Mouse (Mus musculus) liver, embryonic 11.5 days (tissue): ENCODE data around the gene Bcl3. TPM values are rescaled to one million over a fixed set of nuclear protein-coding genes. Genes with fewer than 3 reads are reported as not detected.

Experiments used
- ATAC-seq: fragments of 200-750 bp; cut with Nextera tagmentation; replicated peaks from 2 replicates; pipeline ENCODE4 v1.8.0; 2017; ENCODE audit warnings: moderate number of reproducible peaks, mild to moderate bottlenecking, moderate TSS enrichment, moderate library complexity; ENCODE audit not compliant: low FRiP score
- DNase-seq: peaks from one replicate; pipeline ENCODE4 v3.0.0-alpha.2; 2017; ENCODE audit warnings: low spot score
- H3K27ac ChIP-seq: fragments of 300-500 bp; sonication (generic); 2 replicates; pipeline ENCODE4 v1.5.1; 2014; ENCODE audit warnings: mild to moderate bottlenecking, low read depth, low read length, control low read depth
- H3K27me3 ChIP-seq: fragments of 300-500 bp; sonication (generic); replicated peaks from 2 replicates; pipeline ENCODE4 v1.6.1; 2014; ENCODE audit warnings: low read length, mixed read lengths; ENCODE audit not compliant: control insufficient read depth, insufficient read depth
- H3K36me3 ChIP-seq: fragments of 300-500 bp; sonication (generic); 2 replicates; pipeline ENCODE4 v1.6.1; 2014; ENCODE audit warnings: mild to moderate bottlenecking, low read length, moderate library complexity, mixed read lengths; ENCODE audit not compliant: control insufficient read depth, insufficient read depth
- H3K4me1 ChIP-seq: fragments of 300-500 bp; sonication (generic); replicated peaks from 2 replicates; pipeline ENCODE4 v1.6.1; 2014; ENCODE audit warnings: low read length, mixed read lengths; ENCODE audit not compliant: control insufficient read depth, insufficient read depth
- H3K4me2 ChIP-seq: fragments of 300-500 bp; sonication (generic); 2 replicates; pipeline ENCODE4 v1.6.1; 2014; ENCODE audit warnings: mild to moderate bottlenecking, control low read depth, moderate library complexity
- H3K4me3 ChIP-seq: fragments of 300-500 bp; sonication (generic); 2 replicates; pipeline ENCODE4 v1.5.1; 2014; ENCODE audit warnings: low read depth, low read length, control low read depth
- H3K9ac ChIP-seq: fragments of 300-500 bp; sonication (generic); 2 replicates; pipeline ENCODE4 v1.6.1; 2014; ENCODE audit warnings: low read depth, low read length, control low read depth
- H3K9me3 ChIP-seq: fragments of 300-500 bp; sonication (generic); 2 replicates; pipeline ENCODE4 v1.6.1; 2016; ENCODE audit warnings: low read length, inconsistent platforms, mixed read lengths; ENCODE audit not compliant: control insufficient read depth
- WGBS: fragments of 180-500 bp; shearing (Covaris S2); extraction: QIAGEN DNeasy Blood & Tissue Kit; methylation state at CpG from one replicate; pipeline ENCODE4 v1.1.7; 2014; 5-methylcytosine and 5-hydroxymethylcytosine counted together
- polyA plus RNA-seq: library from polyadenylated mRNA; unstranded; fragments of >200 nt; fragmentation: Nextera tagmentation; extraction: Ambion mirVana; gene quantifications from 2 replicates; pipeline ENCODE4 v1.2.1, GENCODE M21; 2014

Gene Bcl3
- polyA plus RNA-seq, 1 experiment from 2014 or later = 5.4 TPM

DNA sequence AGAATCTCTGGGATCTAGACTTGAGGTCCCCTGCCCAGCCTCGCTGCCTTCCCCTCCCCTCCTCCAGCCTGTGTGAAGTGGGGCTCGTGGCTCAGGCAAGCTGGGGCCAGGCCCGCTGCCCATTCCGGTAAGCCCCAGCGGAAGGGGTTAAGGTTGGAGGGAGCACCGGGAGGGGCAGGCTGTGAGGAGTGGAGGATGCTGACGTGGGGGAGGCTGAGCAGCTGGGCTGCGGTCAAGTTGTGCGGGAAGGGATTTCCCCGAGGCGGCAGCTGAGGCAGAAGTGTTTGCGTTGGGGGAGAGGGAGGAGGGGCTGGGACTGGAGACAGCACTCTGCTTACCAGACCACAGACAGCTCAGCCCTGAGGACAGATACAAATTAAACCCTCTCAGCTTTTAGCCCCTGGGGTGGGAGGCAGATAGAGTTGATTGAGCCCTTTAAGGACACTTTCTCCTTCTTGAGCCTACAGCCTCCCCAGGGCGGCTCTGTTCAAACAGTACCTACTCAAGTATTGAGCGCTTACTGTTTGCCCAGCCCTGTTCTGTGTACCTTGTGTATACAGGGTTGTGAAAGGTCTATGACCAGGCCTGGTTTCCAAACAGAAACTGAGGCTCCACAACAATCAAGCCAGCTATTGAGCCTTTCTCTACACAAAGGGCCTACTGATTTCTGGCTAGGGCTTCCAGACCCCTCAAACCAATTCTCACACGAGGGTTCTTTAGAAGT lies 5.0 kb downstream of the Bcl3 start:
- Histone ChIP-seq H3K4me2 (peak overlapping the region; percentile 58), H3K4me3 (peak overlapping the region; percentile 28; the same call in 1 of the 2 replicates), H3K9me3 (peaks cover 2% of the 10 kb centered on the region; the same call in 1 of the 2 replicates), H3K4me1 (peaks cover 14% of the 10 kb centered on the region), H3K27ac (peak overlapping the region; percentile 34; the same call in 1 of the 2 replicates), H3K27me3 (peaks cover 14% of the 10 kb centered on the region), H3K9ac (no peak overlapping the region), H3K36me3 (no peaks in the 10 kb centered on the region)
- peak; percentile 61 for ATAC-seq
- WGBS = 8% methylated on average over 15 of the region's 15 CpGs
- peak; percentile 73 for DNase-seq

DNA sequence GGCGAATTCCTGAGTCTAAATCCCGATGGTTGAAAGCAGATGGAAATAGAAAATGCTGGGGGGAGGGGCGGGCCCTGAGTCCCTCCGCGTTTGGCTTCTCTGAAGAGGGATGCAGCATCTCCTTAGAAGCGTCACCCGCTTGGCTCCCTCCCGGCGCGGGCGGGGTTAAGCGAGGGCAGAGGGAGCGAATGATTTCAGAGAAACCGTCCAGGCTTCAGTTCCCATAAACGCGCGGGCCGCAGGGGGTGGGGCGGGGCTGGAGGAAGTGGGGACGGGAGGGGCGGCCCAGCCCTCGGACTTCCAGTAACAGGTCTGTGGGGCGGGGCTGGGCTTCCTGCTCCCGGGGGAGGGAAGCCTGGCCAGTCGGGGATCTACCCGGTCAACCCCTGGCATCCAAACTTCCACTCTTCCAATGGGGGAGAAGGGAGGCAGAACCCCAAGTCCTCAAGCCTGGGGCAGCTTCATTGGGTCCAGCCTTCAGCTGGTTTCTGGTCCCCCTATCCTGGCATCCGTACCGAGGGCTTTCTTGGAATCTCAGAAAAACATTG lies 6.3 kb downstream of the Bcl3 start:
- H3K9me3 ChIP-seq = peaks cover 2% of the 10 kb centered on the region; the same call in 1 of the 2 replicates
- no peak overlapping the region for H3K9ac ChIP-seq
- under 1% methylated on average over 28 of the region's 28 CpGs for WGBS
- H3K27ac ChIP-seq = no peak overlapping the region
- H3K4me2 ChIP-seq = peak overlapping the region; percentile 58
- DNase-seq (peak; percentile 83), ATAC-seq (peak; percentile 60)
- H3K36me3 ChIP-seq = no peaks in the 10 kb centered on the region
- peak overlapping the region; percentile 28 for H3K4me3 ChIP-seq
- H3K27me3 ChIP-seq = peaks cover 11% of the 10 kb centered on the region
- H3K4me1 ChIP-seq = peaks cover 12% of the 10 kb centered on the region

DNA sequence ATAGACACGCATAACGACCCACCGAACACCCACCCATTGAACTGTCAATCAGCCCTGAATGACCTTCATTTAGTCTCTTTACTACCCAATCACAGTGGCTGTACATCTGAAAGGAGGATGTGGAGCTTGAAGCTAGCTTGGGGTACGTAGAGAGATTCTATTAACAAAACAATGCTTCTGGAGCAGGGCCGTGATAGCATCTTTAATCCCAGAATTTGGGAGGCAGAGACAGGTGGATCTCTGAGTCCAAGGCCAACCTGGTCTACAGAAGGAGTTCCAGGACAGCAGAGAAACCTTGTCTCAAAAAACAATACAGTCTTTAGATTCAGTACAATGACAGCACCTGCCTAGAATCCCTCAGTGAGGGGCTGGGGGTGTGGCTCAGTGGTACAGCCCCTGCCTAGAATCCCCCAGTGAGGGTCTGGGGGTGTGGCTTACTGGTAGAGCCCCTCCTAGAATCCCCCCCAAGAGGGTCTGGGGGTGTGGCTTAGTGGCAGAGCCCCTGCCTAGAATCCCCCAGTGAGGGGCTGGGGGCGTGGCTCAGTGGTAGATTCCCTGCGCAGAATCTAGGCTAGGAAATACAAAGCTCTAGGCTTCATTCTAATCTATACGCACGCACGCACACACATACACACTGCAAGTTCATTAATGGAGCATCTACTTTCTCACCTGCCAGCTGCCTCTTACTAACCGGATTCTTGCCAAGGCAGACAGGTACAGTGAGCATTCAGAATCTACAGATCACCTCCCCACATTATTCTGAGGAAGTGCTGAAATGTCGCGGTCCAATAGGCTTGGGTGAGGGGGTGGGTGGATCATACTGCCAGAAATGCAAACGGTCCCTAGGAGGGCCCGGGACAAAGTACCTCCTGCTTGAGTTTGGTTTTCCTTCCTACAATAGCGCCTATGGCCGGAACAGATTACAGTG lies 7.0 kb downstream of the Bcl3 start:
- Histone ChIP-seq H3K4me1 (peaks cover 15% of the 10 kb centered on the region), H3K27me3 (peaks cover 14% of the 10 kb centered on the region), H3K36me3 (no peaks in the 10 kb centered on the region), H3K9me3 (peaks cover 2% of the 10 kb centered on the region; the same call in 1 of the 2 replicates), H3K4me3 (peak overlapping the region; percentile 28), H3K4me2 (peak overlapping the region; percentile 58), H3K9ac (no peak overlapping the region), H3K27ac (no peak overlapping the region)
- DNase-seq = no peak
- ATAC-seq = peak; percentile 30
- WGBS = 32% methylated on average over 17 of the region's 17 CpGs

DNA sequence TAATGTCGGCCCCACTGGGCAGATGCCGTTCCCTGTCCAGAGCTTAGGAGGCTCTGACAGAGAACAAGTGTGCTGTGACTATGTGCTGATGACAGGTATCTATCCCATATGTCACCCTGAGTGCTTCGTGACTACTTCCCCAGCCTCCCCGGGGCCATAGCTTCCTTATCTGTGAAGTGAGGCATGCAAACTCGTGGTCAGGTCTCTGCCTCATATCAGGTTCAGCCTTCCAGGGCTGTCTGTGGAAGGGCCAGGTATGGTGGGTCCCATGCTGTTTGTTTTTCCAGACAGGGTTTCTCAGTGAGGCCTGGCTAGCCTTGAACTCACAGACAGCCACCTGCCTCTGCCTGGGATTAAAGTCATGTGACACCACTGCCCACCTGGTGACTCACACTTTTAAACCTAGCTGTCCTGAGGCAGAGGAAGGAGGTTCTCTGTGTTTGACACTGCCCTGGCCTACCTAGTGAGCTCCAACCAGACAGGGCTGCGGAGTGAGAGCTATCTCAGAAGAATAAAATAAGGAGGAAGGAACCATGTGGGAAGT lies 8.9 kb downstream of the Bcl3 start:
- no peak for DNase-seq
- ATAC-seq = no peak
- Histone ChIP-seq H3K4me1 (peaks cover 18% of the 10 kb centered on the region), H3K4me2 (no peak overlapping the region), H3K27ac (no peak overlapping the region), H3K9ac (no peak overlapping the region), H3K9me3 (no peaks in the 10 kb centered on the region), H3K4me3 (no peak overlapping the region), H3K36me3 (no peaks in the 10 kb centered on the region), H3K27me3 (peaks cover 21% of the 10 kb centered on the region)
- 52% methylated on average over 6 of the region's 6 CpGs for WGBS

DNA sequence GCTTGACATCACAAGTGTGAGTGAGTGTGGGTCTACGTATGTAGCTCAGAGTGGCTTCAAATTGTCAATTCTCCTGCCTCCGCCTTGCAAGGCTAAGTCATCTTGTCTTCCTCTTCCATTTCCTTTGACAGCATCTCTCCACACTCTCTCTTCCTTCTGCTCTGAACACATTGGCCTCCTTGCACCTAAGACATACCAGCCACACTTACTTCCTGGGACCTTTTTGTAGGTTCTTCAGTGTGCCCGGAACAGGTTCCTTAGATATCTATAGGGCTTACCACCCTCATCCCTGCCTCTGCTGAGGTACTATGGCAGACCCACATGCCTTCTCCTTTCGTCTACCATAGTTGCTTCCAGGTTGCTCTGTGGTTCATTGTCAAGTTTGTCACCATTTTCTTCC lies 9.4 kb downstream of the Bcl3 start:
- no peaks in the 10 kb centered on the region for H3K36me3 ChIP-seq
- no peak overlapping the region for H3K4me2 ChIP-seq
- DNase-seq = no peak
- H3K4me1 ChIP-seq = peaks cover 18% of the 10 kb centered on the region
- no peak overlapping the region for H3K9ac ChIP-seq
- 72% methylated on average over 4 of the region's 4 CpGs for WGBS
- no peak overlapping the region for H3K4me3 ChIP-seq
- peaks cover 21% of the 10 kb centered on the region for H3K27me3 ChIP-seq
- H3K9me3 ChIP-seq = no peaks in the 10 kb centered on the region
- no peak overlapping the region for H3K27ac ChIP-seq
- no peak for ATAC-seq

DNA sequence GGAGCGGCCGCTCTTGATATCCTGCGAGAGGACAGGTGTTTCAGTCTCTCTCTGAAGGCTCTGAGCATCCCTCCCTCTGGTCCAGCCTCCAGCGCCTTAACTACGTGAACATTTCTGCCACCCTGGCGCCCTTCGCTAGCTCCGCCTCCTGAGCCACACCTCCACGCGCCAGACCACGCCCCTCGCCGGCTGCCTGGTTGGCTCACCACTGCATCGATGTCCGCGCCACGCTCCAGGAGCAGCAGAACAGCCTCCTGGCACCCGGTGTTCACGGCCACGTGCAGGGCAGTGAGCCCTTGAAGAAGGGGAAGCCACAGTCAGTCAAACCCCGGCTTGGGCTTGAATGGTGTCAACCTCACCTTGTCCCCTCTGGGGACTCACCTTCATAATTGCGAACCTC lies 11.5 kb downstream of the Bcl3 start:
- H3K27me3 ChIP-seq = peaks cover 21% of the 10 kb centered on the region
- H3K9ac ChIP-seq = no peak overlapping the region
- H3K27ac ChIP-seq = no peak overlapping the region
- H3K4me1 ChIP-seq = peaks cover 14% of the 10 kb centered on the region
- no peaks in the 10 kb centered on the region for H3K9me3 ChIP-seq
- DNase-seq (peak; percentile 66), ATAC-seq (peak; percentile 53)
- WGBS = 7% methylated on average over 22 of the region's 22 CpGs
- no peaks in the 10 kb centered on the region for H3K36me3 ChIP-seq
- peak overlapping the region; percentile 51 for H3K4me2 ChIP-seq
- 0 out of 2 replicates have a peak overlapping the region, but pooled peaks have one; percentile 14 for H3K4me3 ChIP-seq

DNA sequence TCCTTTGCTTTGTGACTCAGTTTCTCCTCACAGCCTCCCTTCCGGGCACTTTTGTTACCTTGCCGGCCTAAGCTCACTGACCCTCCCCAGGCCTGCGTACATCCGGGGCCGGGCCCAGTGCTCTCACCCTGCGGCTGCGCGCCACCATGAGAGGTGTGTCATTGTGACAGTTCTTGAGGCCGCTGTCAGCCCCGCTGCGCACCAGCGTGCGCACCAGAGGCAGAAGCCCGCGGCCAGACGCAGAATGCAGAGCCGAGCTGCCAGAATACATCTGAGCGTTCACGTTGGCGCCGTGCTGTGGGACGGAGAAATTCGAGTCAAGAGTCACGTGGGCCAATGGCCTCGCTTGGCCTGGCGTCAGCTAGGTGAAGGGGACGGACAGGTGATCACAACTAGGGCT lies 13.2 kb downstream of the Bcl3 start:
- peak; percentile 62 for ATAC-seq
- WGBS = 7% methylated on average over 27 of the region's 27 CpGs
- no peak overlapping the region for H3K27ac ChIP-seq
- no peaks in the 10 kb centered on the region for H3K36me3 ChIP-seq
- H3K9me3 ChIP-seq = no peaks in the 10 kb centered on the region
- H3K4me1 ChIP-seq = peaks cover 8% of the 10 kb centered on the region; the same call in 1 of the 2 replicates
- peak overlapping the region; percentile 27 for H3K4me3 ChIP-seq
- H3K9ac ChIP-seq = no peak overlapping the region
- DNase-seq = no peak
- peak overlapping the region; percentile 49 for H3K4me2 ChIP-seq
- H3K27me3 ChIP-seq = peaks cover 21% of the 10 kb centered on the region

DNA sequence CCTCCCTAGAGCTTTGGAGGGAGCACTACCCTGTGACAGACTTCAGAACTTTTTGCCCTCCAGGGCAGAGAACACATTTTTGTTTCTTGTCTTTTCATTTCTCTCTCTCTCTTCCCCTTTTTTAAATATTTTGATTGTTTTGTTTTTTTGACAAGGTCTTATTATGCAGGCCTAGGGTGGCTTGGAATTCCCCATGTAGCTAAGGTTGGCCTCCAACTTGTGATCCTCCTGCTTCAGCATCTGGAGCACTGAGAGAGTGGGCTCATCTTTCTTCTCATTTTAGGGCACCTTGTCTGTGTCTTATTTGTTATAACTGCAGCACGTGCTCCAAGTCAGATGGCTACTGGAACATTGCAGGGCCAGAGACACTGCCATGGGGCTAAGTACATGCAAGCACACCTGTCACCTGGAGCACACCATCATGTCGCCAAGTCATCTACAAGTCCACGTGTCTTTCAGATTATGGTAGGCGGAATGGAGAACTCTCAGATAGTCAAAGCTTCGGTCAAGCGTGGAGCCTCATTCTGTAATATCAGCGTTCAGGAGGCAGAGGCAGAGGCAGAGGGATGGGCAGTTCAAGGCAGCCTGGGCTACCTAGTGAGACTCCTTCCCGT lies 16.1 kb downstream of the Bcl3 start:
- Histone ChIP-seq H3K27ac (no peak overlapping the region), H3K9ac (no peak overlapping the region), H3K4me1 (peaks cover 8% of the 10 kb centered on the region; the same call in 1 of the 2 replicates), H3K4me2 (no peak overlapping the region), H3K36me3 (no peaks in the 10 kb centered on the region), H3K9me3 (no peaks in the 10 kb centered on the region), H3K4me3 (no peak overlapping the region), H3K27me3 (peaks cover 13% of the 10 kb centered on the region)
- 83% methylated on average over 8 of the region's 8 CpGs for WGBS
- no peak for ATAC-seq
- no peak for DNase-seq
